Mouse (Mus musculus) adrenal gland, adult 2 months (tissue): Measurements from ENCODE around the gene Haspin. TPM values are rescaled to one million over a fixed set of nuclear protein-coding genes. Genes with fewer than 3 reads are reported as not detected.

ENCODE experiments used
- DNase-seq: peaks from one replicate; pipeline ENCODE4 v3.0.0; 2021
- polyA plus RNA-seq: library from polyadenylated mRNA; depleted of rRNA; stranded (reverse); fragments of >200 nt; gene quantifications from 2 replicates; pipeline ENCODE4 v1.2.3, GENCODE M21; 2012; rRNA removed
- total RNA-seq, 2 experiments: library from RNA; stranded (reverse); gene quantifications; 2 replicates each; pipeline ENCODE4 v1.2.3; 2021

The Haspin gene
- total and polyA plus RNA-seq, 3 experiments, result 0.35 to 0.91 (median 0.35) TPM

DNA sequence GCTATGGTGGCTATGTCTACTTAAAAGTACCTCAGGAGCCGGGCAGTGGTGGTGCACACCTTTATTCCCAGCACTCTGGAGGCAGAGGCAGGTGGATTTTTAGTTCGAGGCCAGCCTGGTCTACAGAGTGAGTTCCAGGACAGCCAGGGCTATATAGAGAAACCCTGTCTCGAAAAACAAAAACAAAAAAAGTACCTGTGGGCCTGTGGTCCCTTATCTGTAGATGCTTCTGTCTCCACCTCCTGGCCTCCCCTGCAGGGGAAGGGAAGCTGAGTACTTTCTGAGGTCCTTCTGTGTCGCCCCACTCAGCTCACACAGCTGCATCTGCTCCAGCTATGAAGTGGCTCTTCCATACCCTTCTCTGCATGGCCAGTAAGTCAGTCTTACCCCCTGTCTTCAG is 47.8 kb downstream of the Haspin start, which contains the start of gene Itgae:
Gene Itgae (plus strand): TSS at position 301 of the 400 bp plus-strand sequence.
- no peak for DNase-seq

DNA sequence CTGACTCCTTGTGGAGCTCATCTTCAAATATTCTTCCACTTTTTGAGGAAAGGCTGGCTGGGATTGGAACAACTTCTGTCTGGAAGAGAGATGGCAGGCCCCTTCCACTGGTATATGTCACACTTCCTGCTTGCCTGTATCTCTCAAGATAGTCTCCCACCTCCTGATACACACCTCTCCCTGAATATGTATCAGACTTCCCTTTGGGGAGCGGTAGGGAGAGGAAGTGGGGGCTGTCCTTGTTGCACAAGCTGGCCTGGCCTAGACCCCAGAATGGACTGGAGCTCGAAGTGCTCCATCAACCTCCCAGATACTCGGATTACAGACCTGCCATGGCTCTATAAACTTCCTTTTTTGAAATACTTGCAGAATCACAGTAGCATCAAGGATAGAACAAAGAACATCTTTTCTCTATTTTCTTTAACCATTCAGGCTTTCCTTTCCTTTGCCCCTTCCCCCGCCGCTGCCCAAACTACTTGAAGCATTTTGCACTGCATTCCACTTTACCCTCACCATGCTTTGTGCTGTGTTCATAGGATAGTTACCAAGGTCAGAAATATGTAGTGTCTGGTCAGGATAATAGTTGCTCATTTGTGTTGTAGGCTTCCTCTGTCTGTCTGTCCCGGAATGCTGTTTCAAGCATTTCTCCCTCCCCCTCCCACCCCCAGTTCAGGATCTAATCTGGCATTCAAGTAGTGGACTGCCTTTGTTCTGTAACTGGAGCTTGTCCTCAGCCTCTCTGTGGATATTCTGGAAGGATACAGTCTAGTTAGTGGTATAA is 50.2 kb downstream of the Haspin start:
- no peak for DNase-seq

Other genes starting within 250 kb of the Haspin start
- 10 to 100 TPM in 1 of 2 experiments, 1 to 10 TPM in 1; 7.2 to 11.6 TPM for gene Atp2a3, start 177.1 kb downstream of the Haspin start, total RNA-seq
- gene Atp2a3, start 177.1 kb downstream of the Haspin start, polyA plus RNA-seq, result 11.3 and 11.9 TPM in 2 replicates
- under 1 TPM; 0.40 to 0.55 TPM for gene P2rx1, start 139.2 kb downstream of the Haspin start, total RNA-seq
- 0.85 and 1.0 TPM in 2 replicates for gene P2rx1, start 139.2 kb downstream of the Haspin start, polyA plus RNA-seq
- gene Camkk1, start 119.3 kb downstream of the Haspin start, total RNA-seq, result 1 to 10 TPM; 1.8 to 9.8 TPM
- gene Camkk1, start 119.3 kb downstream of the Haspin start, polyA plus RNA-seq, result 2.2 and 3.2 TPM in 2 replicates
- 1 to 10 TPM; 9.4 to 9.5 TPM for gene Ncbp3, start 90.5 kb downstream of the Haspin start, total RNA-seq
- 1.6 and 1.7 TPM in 2 replicates for gene Ncbp3, start 90.5 kb downstream of the Haspin start, polyA plus RNA-seq
- gene Itgae, start 47.7 kb downstream of the Haspin start, total RNA-seq, result under 1 TPM; 0.23 to 0.79 TPM
- gene Itgae, start 47.7 kb downstream of the Haspin start, polyA plus RNA-seq, result 0.39 and 0.54 TPM in 2 replicates
- gene P2rx5, start 22.1 kb upstream of the Haspin start, total RNA-seq, result 10 to 100 TPM in 1 of 2 experiments, 1 to 10 TPM in 1; 4.4 to 10.9 TPM
- 2.3 and 2.9 TPM in 2 replicates for gene P2rx5, start 22.1 kb upstream of the Haspin start, polyA plus RNA-seq
- gene Emc6, start 38.7 kb upstream of the Haspin start, total RNA-seq, result 10 to 100 TPM; 86.1 to 88.7 TPM
- 91.0 and 117 TPM in 2 replicates for gene Emc6, start 38.7 kb upstream of the Haspin start, polyA plus RNA-seq
- gene Tax1bp3, start 38.8 kb upstream of the Haspin start, total RNA-seq, result 10 to 100 TPM; 71.0 to 87.8 TPM
- gene Tax1bp3, start 38.8 kb upstream of the Haspin start, polyA plus RNA-seq, result 71.0 and 77.0 TPM in 2 replicates
- 10 to 100 TPM; 16.8 to 18.3 TPM for gene Ctns, start 60.7 kb upstream of the Haspin start, total RNA-seq
- gene Ctns, start 60.7 kb upstream of the Haspin start, polyA plus RNA-seq, result 11.1 and 12.5 TPM in 2 replicates
- gene Shpk, start 61.2 kb upstream of the Haspin start, total RNA-seq, result 10 to 100 TPM in 1 of 2 experiments, 1 to 10 TPM in 1; 8.8 to 12.4 TPM
- gene Shpk, start 61.2 kb upstream of the Haspin start, polyA plus RNA-seq, result 10.0 and 10.9 TPM in 2 replicates
- gene Trpv1, start 96.0 kb upstream of the Haspin start, total RNA-seq, result under 1 TPM; 0.21 to 0.26 TPM
- gene Trpv1, start 96.0 kb upstream of the Haspin start, polyA plus RNA-seq, result 0.62 and 1.0 TPM in 2 replicates
- gene Trpv3, start 129.1 kb upstream of the Haspin start, total RNA-seq, result under 1 TPM; 0.12 to 0.14 TPM
- 0.04 and 0.09 TPM in 2 replicates for gene Trpv3, start 129.1 kb upstream of the Haspin start, polyA plus RNA-seq
- 10 to 100 TPM; 12.9 to 27.6 TPM for gene Aspa, start 191.3 kb upstream of the Haspin start, total RNA-seq
- gene Aspa, start 191.3 kb upstream of the Haspin start, polyA plus RNA-seq, result 0.48 and 0.59 TPM in 2 replicates
- not detected for gene Gm49340, start 191.4 kb upstream of the Haspin start, total RNA-seq
- 0.04 TPM in 1 of 2 replicates, not detected in the other for gene Gm49340, start 191.4 kb upstream of the Haspin start, polyA plus RNA-seq
- 1 to 10 TPM; 1.1 to 1.5 TPM for gene Spata22, start 191.4 kb upstream of the Haspin start, total RNA-seq
- gene Spata22, start 191.4 kb upstream of the Haspin start, polyA plus RNA-seq, result not detected in 2 replicates
- not detected for gene Olfr20, start 212.5 kb upstream of the Haspin start, total RNA-seq
- 0.22 and 0.31 TPM in 2 replicates for gene Olfr20, start 212.5 kb upstream of the Haspin start, polyA plus RNA-seq
- not detected for gene Olfr376, start 233.0 kb upstream of the Haspin start, total RNA-seq
- not detected in 2 replicates for gene Olfr376, start 233.0 kb upstream of the Haspin start, polyA plus RNA-seq